Mouse (Mus musculus): Measurements from ENCODE around the gene Ap2s1. TPM values are rescaled to one million over a fixed set of nuclear protein-coding genes. Genes with fewer than 3 reads are reported as not detected.
A peak's percentile ranks its signal among the peaks of the same experiment; 100 is the strongest.

Ap2s1 gene
- polyA plus RNA-seq (2014; fragmentation: Nextera tagmentation; extraction: Ambion mirVana) = 287 and 295 TPM in 2 replicates

DNA sequence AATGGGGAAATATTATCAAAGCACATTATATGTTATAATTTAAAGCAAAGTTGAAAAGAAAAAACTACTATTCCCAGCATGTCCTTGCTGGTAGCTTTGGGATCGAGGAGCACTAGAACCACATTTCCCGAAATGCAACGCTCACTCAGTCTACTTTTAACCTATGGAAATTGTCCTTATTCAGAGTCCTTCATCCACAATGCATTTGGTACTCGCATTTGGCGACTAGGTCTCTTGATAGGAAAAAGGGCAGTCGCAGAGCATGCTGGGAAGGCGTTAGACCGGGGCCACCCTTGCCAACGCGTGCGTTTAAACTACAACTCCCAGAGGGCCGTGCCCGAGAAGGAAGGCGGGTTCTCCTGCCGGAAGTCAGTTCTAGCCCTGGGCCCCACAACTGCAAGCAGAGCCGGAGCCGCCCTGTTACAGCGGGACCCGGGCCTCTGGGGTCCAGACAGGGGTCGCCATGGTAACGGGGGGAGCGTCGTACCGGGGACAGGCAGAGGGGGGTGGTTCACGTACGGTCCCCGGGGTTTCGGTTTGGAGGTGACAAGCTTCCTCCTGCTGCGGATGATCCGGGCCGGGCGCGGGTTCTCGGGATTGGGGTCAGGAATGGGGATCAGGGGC lies at the start of gene Ap2s1:
Gene Ap2s1, plus strand, starts transcription at position 338 of the 624 bp plus-strand sequence.
- Histone ChIP-seq H3K9ac (peak within 1 kb of the TSS; percentile 78), H3K4me3 (ENCODE audit: low read depth, low read length) (peak within 1 kb of the TSS; percentile 82)

DNA sequence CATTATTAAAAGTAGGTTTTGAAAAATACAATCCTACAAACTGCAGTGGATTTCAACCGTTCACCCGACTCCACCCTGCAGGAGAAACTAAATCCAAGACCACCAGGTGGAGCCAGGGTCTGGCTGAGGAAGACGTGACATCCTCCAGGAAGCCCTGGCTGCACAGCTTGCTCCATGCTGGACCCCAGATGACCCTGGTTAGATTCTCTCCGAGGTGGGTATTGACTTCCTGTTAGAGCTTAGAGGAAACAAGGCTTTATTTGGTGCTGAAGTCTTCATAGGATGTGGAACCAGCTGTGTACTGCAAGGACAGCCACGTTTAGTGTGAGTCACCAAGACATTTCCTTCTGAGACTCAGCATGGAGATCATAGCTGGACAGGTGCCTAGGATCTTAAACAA lies 49.0 kb upstream of the Ap2s1 start:
- no peaks in the 10 kb centered on the region; the same call in 1 of the 2 replicates for H3K9me3 ChIP-seq (ENCODE audit: low read depth, low read length)
- H3K9ac ChIP-seq = no peak overlapping the region
- no peak overlapping the region for H3K4me2 ChIP-seq
- peak; percentile 34 for DNase-seq
- peak; percentile 41; the same call in 1 of the 2 replicates for TF ChIP-seq CTCF (IDR thresholded peaks at IDR 0.05; ENCODE audit: low read depth)
- ATAC-seq (ENCODE audit: insufficient read depth) = no peak
- WGBS = 63% methylated on average over 5 of the region's 5 CpGs
- no peaks in the 10 kb centered on the region for H3K4me1 ChIP-seq (ENCODE audit: insufficient read depth)
- no peaks in the 10 kb centered on the region for H3K27me3 ChIP-seq (ENCODE audit: insufficient read depth, low read length)
- H3K27ac ChIP-seq (ENCODE audit: low read depth) = no peak overlapping the region
- no peak overlapping the region for H3K4me3 ChIP-seq (ENCODE audit: low read depth, low read length)
- H3K36me3 ChIP-seq (ENCODE audit: insufficient read depth) = no peaks in the 10 kb centered on the region

More for the DNA sequence above, at the start of gene Ap2s1:
- Histone ChIP-seq H3K4me2 (peak within 1 kb of the TSS; percentile 77), H3K9me3 (ENCODE audit: low read depth, low read length) (no peaks in the 10 kb centered on the region), H3K36me3 (ENCODE audit: insufficient read depth) (0 out of 2 replicates have a peak, but pooled peaks cover 3% of the 10 kb centered on the region), H3K27ac (ENCODE audit: low read depth) (no peak within 1 kb of the TSS; the same call in none of the 2 replicates), H3K4me1 (ENCODE audit: insufficient read depth) (peaks cover 5% of the 10 kb centered on the region), H3K27me3 (ENCODE audit: insufficient read depth, low read length) (no peaks in the 10 kb centered on the region)
- under 1% methylated on average over 34 of the region's 34 CpGs for WGBS
- ATAC-seq (ENCODE audit: insufficient read depth) (peak; percentile 99), DNase-seq (peak; percentile 99)
- no peak for TF ChIP-seq CTCF (IDR thresholded peaks at IDR 0.05; ENCODE audit: low read depth)

DNA sequence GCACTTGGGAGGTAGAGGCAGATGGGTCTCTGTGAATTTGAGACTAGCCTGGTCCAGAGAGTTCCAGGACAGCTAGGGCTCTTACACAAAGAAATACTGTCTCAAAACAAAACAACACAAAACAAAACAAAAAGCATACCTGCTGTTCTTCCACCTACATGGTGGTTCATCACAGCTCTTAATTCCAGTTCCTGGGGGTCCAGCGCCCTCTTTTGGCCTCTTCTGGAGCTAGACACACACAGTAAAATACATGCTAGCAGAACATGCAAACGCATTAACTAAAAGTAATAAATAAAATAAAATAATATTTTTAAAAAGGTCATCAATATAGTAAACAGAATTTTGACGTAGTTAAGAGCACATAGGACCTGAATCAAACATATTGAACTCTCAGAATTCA lies 43.2 kb upstream of the Ap2s1 start:
- Histone ChIP-seq H3K4me3 (ENCODE audit: low read depth, low read length) (no peak overlapping the region), H3K4me2 (no peak overlapping the region), H3K9me3 (ENCODE audit: low read depth, low read length) (no peaks in the 10 kb centered on the region), H3K27me3 (ENCODE audit: insufficient read depth, low read length) (no peaks in the 10 kb centered on the region), H3K27ac (ENCODE audit: low read depth) (no peak overlapping the region), H3K36me3 (ENCODE audit: insufficient read depth) (no peaks in the 10 kb centered on the region), H3K4me1 (ENCODE audit: insufficient read depth) (no peaks in the 10 kb centered on the region), H3K9ac (no peak overlapping the region)
- DNase-seq (peak; percentile 45), ATAC-seq (ENCODE audit: insufficient read depth) (no peak)
- TF ChIP-seq CTCF (IDR thresholded peaks at IDR 0.05; ENCODE audit: low read depth) = peak; percentile 30; the same call in 1 of the 2 replicates
- 27% methylated on average over 3 of the region's 3 CpGs for WGBS

DNA sequence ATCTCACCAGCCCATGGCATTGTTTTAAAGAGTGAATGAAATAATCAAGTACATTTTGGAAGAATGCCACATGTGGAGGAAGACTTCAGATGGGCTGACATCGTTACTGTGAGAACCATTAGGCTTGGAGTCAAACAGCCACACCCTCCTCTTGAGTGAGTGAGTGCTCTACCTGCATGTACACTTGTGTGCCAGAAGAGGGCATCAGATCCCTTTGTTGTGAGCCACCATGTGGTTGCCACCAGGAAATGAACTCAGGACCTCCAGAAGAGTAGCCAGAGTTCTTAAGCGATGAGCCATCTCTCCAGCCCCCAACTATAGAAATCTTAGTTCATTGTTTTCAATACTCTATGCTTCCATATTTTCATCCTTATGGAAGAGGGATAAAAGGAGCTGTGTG lies 39.2 kb upstream of the Ap2s1 start:
- no peak overlapping the region for H3K9ac ChIP-seq
- no peak overlapping the region for H3K27ac ChIP-seq (ENCODE audit: low read depth)
- H3K27me3 ChIP-seq (ENCODE audit: insufficient read depth, low read length) = no peaks in the 10 kb centered on the region
- DNase-seq (peak; percentile 61), ATAC-seq (ENCODE audit: insufficient read depth) (no peak)
- WGBS = 40% methylated on average over 2 of the region's 2 CpGs
- no peaks in the 10 kb centered on the region for H3K4me1 ChIP-seq (ENCODE audit: insufficient read depth)
- no peaks in the 10 kb centered on the region for H3K9me3 ChIP-seq (ENCODE audit: low read depth, low read length)
- H3K4me3 ChIP-seq (ENCODE audit: low read depth, low read length) = no peak overlapping the region
- TF ChIP-seq CTCF (IDR thresholded peaks at IDR 0.05; ENCODE audit: low read depth) = peak; percentile 65
- H3K36me3 ChIP-seq (ENCODE audit: insufficient read depth) = no peaks in the 10 kb centered on the region
- no peak overlapping the region for H3K4me2 ChIP-seq

DNA sequence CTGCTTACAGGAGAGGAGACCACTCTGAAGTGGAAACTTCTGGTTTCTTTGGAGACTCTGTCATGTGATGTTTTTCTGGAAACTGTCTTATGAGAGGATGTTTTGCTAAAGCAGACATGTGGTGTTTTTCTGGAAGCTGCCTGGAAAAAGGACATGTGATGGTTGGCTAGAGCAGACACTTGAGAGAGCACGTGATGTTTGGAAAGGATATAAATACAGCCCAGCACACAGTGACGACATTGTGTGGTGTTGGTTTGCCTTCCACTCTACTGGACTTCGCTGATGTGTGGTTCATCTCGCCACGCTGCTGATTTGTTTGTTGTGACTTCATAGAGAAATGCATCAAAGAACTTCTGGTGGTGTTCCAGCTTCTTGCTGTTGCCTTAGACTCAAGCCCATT lies 37.6 kb upstream of the Ap2s1 start:
- ATAC-seq (ENCODE audit: insufficient read depth) = no peak
- Histone ChIP-seq H3K4me1 (ENCODE audit: insufficient read depth) (no peaks in the 10 kb centered on the region), H3K9me3 (ENCODE audit: low read depth, low read length) (no peaks in the 10 kb centered on the region), H3K4me2 (no peak overlapping the region), H3K27me3 (ENCODE audit: insufficient read depth, low read length) (no peaks in the 10 kb centered on the region), H3K27ac (ENCODE audit: low read depth) (no peak overlapping the region), H3K4me3 (ENCODE audit: low read depth, low read length) (no peak overlapping the region), H3K9ac (no peak overlapping the region), H3K36me3 (ENCODE audit: insufficient read depth) (no peaks in the 10 kb centered on the region)
- 60% methylated on average over 5 of the region's 5 CpGs for WGBS
- TF ChIP-seq CTCF (IDR thresholded peaks at IDR 0.05; ENCODE audit: low read depth) = no peak
- DNase-seq = no peak

DNA sequence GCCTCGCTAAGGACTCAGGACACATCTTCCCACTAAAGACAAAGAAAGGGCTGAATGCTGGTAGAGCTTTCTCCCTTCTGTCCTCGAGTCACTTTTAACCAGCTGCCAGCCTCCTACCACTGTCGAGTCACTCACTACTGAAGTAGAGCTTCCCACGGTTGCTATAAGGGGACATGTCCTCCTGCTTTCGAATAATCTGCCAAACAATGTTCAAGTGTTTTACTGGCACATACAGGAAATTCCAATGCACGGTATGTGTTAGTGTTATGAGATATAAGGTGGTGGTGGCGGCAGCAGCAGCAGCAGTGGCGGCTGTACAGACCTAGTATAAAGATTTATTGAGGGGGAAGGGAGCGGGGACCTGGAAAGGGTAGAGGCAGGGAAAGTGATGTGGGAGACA lies 31.8 kb upstream of the Ap2s1 start:
- no peak overlapping the region for H3K9ac ChIP-seq
- peak overlapping the region; percentile 29 for H3K4me2 ChIP-seq
- no peaks in the 10 kb centered on the region for H3K9me3 ChIP-seq (ENCODE audit: low read depth, low read length)
- DNase-seq (peak; percentile 63), ATAC-seq (ENCODE audit: insufficient read depth) (peak; percentile 68; the same call in 1 of the 2 replicates)
- TF ChIP-seq CTCF (IDR thresholded peaks at IDR 0.05; ENCODE audit: low read depth) = no peak
- H3K36me3 ChIP-seq (ENCODE audit: insufficient read depth) = no peaks in the 10 kb centered on the region
- no peak overlapping the region for H3K4me3 ChIP-seq (ENCODE audit: low read depth, low read length)
- H3K4me1 ChIP-seq (ENCODE audit: insufficient read depth) = peaks cover 6% of the 10 kb centered on the region; the same call in 1 of the 2 replicates
- no peak overlapping the region for H3K27ac ChIP-seq (ENCODE audit: low read depth)
- 13% methylated on average over 9 of the region's 9 CpGs for WGBS
- H3K27me3 ChIP-seq (ENCODE audit: insufficient read depth, low read length) = no peaks in the 10 kb centered on the region

DNA sequence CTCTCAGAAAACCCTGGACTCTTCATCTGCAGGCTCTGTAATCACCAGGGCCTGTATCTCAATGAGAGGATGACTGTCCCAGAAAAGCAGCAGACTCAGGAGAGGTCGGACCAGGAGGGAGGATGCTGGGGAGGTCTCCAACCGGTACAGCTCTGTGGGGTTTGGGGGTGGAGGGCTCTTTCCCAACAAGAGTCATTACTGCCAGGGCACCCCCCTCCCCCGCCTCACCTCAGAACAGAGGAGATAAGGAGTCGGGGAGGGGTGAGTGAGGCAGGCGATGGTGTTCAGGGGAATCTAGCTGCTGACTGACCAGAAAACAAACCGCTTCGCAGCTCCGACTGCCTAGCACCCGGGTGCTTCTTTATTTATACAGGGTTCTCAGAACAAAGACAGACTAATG lies 30.0 kb upstream of the Ap2s1 start:
- no peak overlapping the region for H3K27ac ChIP-seq (ENCODE audit: low read depth)
- no peak for DNase-seq
- peaks cover 6% of the 10 kb centered on the region; the same call in 1 of the 2 replicates for H3K4me1 ChIP-seq (ENCODE audit: insufficient read depth)
- no peaks in the 10 kb centered on the region for H3K36me3 ChIP-seq (ENCODE audit: insufficient read depth)
- TF ChIP-seq CTCF (IDR thresholded peaks at IDR 0.05; ENCODE audit: low read depth) = no peak
- no peak overlapping the region for H3K9ac ChIP-seq
- H3K4me2 ChIP-seq = no peak overlapping the region
- ATAC-seq (ENCODE audit: insufficient read depth) = no peak
- H3K27me3 ChIP-seq (ENCODE audit: insufficient read depth, low read length) = no peaks in the 10 kb centered on the region
- 16% methylated on average over 9 of the region's 9 CpGs for WGBS
- no peaks in the 10 kb centered on the region for H3K9me3 ChIP-seq (ENCODE audit: low read depth, low read length)
- H3K4me3 ChIP-seq (ENCODE audit: low read depth, low read length) = no peak overlapping the region
